Mouse (Mus musculus): ENCODE measurements around the gene Pgbd1. TPM values are rescaled to one million over a fixed set of nuclear protein-coding genes. Genes with fewer than 3 reads are reported as not detected.

Gene Pgbd1
- polyA plus RNA-seq, 1 experiment from 2014 or later, result 5.9 TPM

DNA sequence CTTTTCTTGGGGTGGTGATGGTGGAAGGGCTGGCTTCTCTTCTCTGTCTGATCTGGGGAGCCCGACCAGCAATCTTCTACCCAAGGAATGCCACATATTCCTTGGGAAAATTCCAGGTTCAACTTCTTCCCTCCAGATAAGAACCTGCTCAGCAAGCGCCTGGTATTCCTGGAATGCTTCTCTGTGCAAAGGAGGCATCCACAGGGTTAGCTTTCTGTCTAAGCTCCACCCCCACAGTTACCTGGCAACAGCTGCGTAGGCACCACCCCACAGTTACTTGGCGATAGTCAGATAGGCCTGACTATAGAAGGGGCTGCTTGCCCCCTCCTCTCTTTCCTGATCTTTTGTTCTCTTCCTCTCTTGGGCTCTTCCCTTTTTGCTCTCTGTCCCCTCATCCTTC, 15.5 kb upstream of the Pgbd1 start:
- no peak overlapping the region for H3K27ac ChIP-seq (ENCODE audit: low read depth, low read length)
- no peak overlapping the region for H3K4me2 ChIP-seq (replicated peaks; ENCODE audit: low read depth, low read length)
- ATAC-seq (ENCODE audit: low FRiP score) (no peak), DNase-seq (ENCODE audit: low spot score) (no peak)
- no peaks in the 10 kb centered on the region for H3K27me3 ChIP-seq (ENCODE audit: control insufficient read depth, insufficient read depth, low read length)
- 8% methylated on average over 4 of the region's 4 CpGs for WGBS
- H3K4me1 ChIP-seq (replicated peaks; ENCODE audit: control insufficient read depth, insufficient read depth, low read length), result no peaks in the 10 kb centered on the region
- no peak overlapping the region for H3K4me3 ChIP-seq (ENCODE audit: low read depth, low read length)
- no peaks in the 10 kb centered on the region for H3K9me3 ChIP-seq (ENCODE audit: control insufficient read depth, low read length)
- no peak overlapping the region for H3K9ac ChIP-seq (ENCODE audit: low read depth, low read length)
- no peaks in the 10 kb centered on the region for H3K36me3 ChIP-seq (ENCODE audit: control insufficient read depth, insufficient read depth, low read length)

DNA sequence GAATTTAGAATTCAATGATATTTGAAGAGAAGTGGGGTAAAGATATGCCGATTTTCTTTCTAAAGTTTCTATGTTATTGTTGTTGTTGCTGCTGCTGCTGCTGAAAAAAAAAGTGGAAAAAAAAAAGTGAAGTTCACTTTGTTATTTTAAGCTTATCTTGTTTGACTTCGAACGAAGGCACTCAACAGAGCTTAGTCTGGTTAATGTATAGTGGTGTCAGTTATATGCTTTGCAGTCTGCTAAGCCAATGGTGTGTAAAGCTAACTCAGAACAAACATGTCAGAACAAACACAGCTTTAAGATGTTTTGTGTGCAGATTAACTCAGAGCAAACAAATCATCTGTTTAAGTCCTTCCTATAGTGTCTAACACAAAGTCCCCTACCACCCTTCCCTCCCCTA, 13.3 kb upstream of the Pgbd1 start:
- Histone ChIP-seq H3K9me3 (ENCODE audit: control insufficient read depth, low read length) (no peaks in the 10 kb centered on the region), H3K27me3 (ENCODE audit: control insufficient read depth, insufficient read depth, low read length) (no peaks in the 10 kb centered on the region), H3K9ac (ENCODE audit: low read depth, low read length) (no peak overlapping the region), H3K4me1 (replicated peaks; ENCODE audit: control insufficient read depth, insufficient read depth, low read length) (no peaks in the 10 kb centered on the region), H3K4me2 (replicated peaks; ENCODE audit: low read depth, low read length) (no peak overlapping the region), H3K36me3 (ENCODE audit: control insufficient read depth, insufficient read depth, low read length) (no peaks in the 10 kb centered on the region), H3K27ac (ENCODE audit: low read depth, low read length) (no peak overlapping the region), H3K4me3 (ENCODE audit: low read depth, low read length) (no peak overlapping the region)
- WGBS, result 91% methylated on average over 3 of the region's 3 CpGs
- ATAC-seq (ENCODE audit: low FRiP score) (no peak), DNase-seq (ENCODE audit: low spot score) (no peak)

DNA sequence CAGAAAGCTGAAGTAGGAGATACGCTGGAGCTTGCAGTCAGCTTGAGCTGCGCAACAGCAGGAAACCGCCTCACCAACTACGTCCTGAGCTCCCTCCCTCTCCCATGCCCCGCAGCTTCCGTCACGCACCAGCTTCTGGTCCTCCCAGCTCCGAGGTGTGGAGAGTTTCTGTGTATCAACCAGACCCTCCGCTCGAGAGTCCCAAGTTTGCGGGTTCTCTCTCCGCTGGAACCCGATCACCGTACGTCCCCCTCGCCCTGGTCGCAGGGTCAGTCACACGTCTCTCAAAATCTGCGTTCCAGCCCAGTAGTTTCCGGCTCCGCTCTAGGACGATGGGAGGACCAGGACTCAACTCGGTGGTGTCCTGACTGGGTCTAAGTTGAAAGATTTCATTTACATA, 12.6 kb upstream of the Pgbd1 start, which contains the start of gene Zscan26:
Gene Zscan26 (minus strand): TSS at position 282 of the 400 bp plus-strand sequence.
- Histone ChIP-seq H3K27me3 (ENCODE audit: control insufficient read depth, insufficient read depth, low read length) (no peaks in the 10 kb centered on the region), H3K9ac (ENCODE audit: low read depth, low read length) (peak within 1 kb of the TSS; percentile 74), H3K27ac (ENCODE audit: low read depth, low read length) (no peak within 1 kb of the TSS), H3K36me3 (ENCODE audit: control insufficient read depth, insufficient read depth, low read length) (no peaks in the 10 kb centered on the region), H3K4me3 (ENCODE audit: low read depth, low read length) (peak within 1 kb of the TSS; percentile 61), H3K9me3 (ENCODE audit: control insufficient read depth, low read length) (no peaks in the 10 kb centered on the region), H3K4me2 (replicated peaks; ENCODE audit: low read depth, low read length) (peak within 1 kb of the TSS; percentile 57), H3K4me1 (replicated peaks; ENCODE audit: control insufficient read depth, insufficient read depth, low read length) (no peaks in the 10 kb centered on the region)
- under 1% methylated on average over 23 of the region's 23 CpGs for WGBS
- ATAC-seq (ENCODE audit: low FRiP score), result peak; percentile 90
- peak; percentile 92 for DNase-seq (ENCODE audit: low spot score)

DNA sequence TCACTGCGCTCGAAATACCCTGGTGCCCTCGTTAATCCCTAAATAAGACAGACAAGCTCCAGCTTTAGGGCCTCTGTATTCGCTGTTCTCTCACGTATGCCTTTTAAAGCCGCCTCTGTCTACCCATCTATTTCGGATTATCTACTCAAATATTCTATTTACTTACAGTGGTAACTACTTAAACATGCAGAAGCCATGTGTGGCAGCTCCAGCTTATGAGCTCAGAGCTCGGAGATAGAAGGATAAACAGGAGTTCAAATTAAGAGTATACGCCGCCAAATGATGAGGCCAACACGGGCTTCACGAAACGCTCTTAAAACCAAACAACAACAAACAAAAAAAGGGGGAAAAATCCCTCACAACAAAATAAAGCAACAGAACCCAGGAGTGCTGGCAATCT, 12.2 kb upstream of the Pgbd1 start:
- Histone ChIP-seq H3K4me2 (replicated peaks; ENCODE audit: low read depth, low read length) (peak overlapping the region; percentile 57), H3K36me3 (ENCODE audit: control insufficient read depth, insufficient read depth, low read length) (no peaks in the 10 kb centered on the region), H3K27me3 (ENCODE audit: control insufficient read depth, insufficient read depth, low read length) (no peaks in the 10 kb centered on the region), H3K9me3 (ENCODE audit: control insufficient read depth, low read length) (no peaks in the 10 kb centered on the region), H3K4me3 (ENCODE audit: low read depth, low read length) (peak overlapping the region; percentile 61), H3K4me1 (replicated peaks; ENCODE audit: control insufficient read depth, insufficient read depth, low read length) (no peaks in the 10 kb centered on the region), H3K27ac (ENCODE audit: low read depth, low read length) (no peak overlapping the region), H3K9ac (ENCODE audit: low read depth, low read length) (peak overlapping the region; percentile 74)
- DNase-seq (ENCODE audit: low spot score) (no peak), ATAC-seq (ENCODE audit: low FRiP score) (peak; percentile 49)
- 4% methylated on average over 13 of the region's 13 CpGs for WGBS

DNA sequence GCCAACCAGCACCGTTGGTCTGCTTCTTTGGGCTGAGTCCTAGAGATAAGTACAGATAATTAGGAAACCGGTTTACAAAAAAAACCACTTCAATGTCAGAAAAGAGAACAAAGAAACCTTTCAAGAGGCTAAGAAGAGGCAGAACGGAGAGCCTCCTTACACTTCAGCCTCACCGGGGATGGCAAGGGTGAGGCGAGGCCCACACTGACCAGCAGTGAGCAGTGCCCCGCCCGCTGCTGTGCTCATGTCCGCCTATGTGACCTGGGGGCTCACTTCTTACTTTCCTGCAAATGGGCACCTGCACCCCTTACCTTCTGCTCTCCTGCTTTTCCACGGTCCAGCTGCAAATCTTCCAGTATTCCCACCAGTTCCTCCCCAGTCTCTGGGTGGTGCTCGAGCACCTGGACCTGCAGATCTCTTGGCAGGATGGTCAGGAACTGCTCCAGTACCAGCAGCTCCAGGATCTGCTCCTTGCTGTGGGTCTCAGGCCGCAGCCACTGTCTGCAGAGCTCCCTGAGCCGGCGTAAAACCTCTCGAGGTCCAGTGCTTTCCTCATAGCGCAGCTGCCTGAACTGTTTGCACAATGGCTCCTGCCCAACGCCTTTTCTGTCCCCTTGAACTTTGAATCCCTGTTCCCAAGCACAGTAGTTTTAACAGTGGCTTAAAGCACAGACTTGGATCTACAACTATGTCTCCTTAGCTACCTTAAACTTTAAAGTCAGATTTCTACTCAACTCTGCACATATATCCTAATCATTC, 7.2 kb upstream of the Pgbd1 start:
- DNase-seq (ENCODE audit: low spot score) (no peak), ATAC-seq (ENCODE audit: low FRiP score) (no peak)
- H3K9me3 ChIP-seq (ENCODE audit: control insufficient read depth, low read length), result no peaks in the 10 kb centered on the region
- no peaks in the 10 kb centered on the region for H3K27me3 ChIP-seq (ENCODE audit: control insufficient read depth, insufficient read depth, low read length)
- no peak overlapping the region for H3K4me2 ChIP-seq (replicated peaks; ENCODE audit: low read depth, low read length)
- no peak overlapping the region for H3K9ac ChIP-seq (ENCODE audit: low read depth, low read length)
- H3K4me3 ChIP-seq (ENCODE audit: low read depth, low read length), result no peak overlapping the region
- no peaks in the 10 kb centered on the region for H3K36me3 ChIP-seq (ENCODE audit: control insufficient read depth, insufficient read depth, low read length)
- no peaks in the 10 kb centered on the region for H3K4me1 ChIP-seq (replicated peaks; ENCODE audit: control insufficient read depth, insufficient read depth, low read length)
- WGBS, result 86% methylated on average over 16 of the region's 16 CpGs
- no peak overlapping the region for H3K27ac ChIP-seq (ENCODE audit: low read depth, low read length)

DNA sequence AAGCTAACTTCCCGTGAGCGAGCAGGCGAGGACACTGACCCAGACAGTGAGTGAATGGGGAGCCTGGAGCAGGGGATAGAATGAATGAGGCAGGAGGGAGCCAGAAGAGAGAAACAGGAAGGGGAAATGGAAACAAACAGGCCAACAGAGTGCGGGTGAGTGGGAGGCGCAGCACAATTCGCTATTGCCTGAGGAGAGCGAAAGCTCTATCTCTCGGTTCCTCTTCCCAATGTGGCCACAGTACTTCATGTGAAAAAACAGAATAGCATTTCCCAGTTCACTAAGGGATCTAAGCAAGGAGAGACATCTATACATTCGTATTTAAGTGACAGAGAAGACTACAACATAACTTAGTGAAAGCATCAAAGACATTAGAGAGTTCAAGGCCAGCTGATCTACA, 5.9 kb upstream of the Pgbd1 start:
- no peak overlapping the region for H3K4me2 ChIP-seq (replicated peaks; ENCODE audit: low read depth, low read length)
- no peaks in the 10 kb centered on the region for H3K27me3 ChIP-seq (ENCODE audit: control insufficient read depth, insufficient read depth, low read length)
- DNase-seq (ENCODE audit: low spot score), result no peak
- no peaks in the 10 kb centered on the region for H3K36me3 ChIP-seq (ENCODE audit: control insufficient read depth, insufficient read depth, low read length)
- WGBS, result 92% methylated on average over 9 of the region's 9 CpGs
- ATAC-seq (ENCODE audit: low FRiP score), result no peak
- H3K27ac ChIP-seq (ENCODE audit: low read depth, low read length), result no peak overlapping the region
- H3K9me3 ChIP-seq (ENCODE audit: control insufficient read depth, low read length), result no peaks in the 10 kb centered on the region
- no peak overlapping the region for H3K9ac ChIP-seq (ENCODE audit: low read depth, low read length)
- no peak overlapping the region for H3K4me3 ChIP-seq (ENCODE audit: low read depth, low read length)
- H3K4me1 ChIP-seq (replicated peaks; ENCODE audit: control insufficient read depth, insufficient read depth, low read length), result no peaks in the 10 kb centered on the region

DNA sequence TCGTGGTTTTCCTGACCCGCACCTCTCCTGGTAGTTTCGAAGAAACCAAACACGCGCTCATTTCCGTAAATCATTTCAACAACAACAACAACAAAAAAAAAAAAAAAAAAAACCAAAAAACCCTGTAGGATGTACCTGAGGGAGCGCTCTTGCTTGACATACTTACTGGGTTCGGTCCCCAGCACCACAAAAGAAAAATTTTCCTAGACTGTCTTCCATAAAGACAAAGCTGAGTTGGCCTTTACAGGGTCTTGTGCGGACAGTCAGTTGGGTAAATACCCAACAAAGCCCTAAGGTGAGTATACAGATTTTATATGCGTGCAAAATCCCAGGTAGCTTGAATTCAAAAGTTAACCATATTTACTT, 332 bp upstream of the Pgbd1 start:
- ATAC-seq (ENCODE audit: low FRiP score) (peak; percentile 20; the same call in 1 of the 2 replicates), DNase-seq (ENCODE audit: low spot score) (no peak)
- no peaks in the 10 kb centered on the region for H3K9me3 ChIP-seq (ENCODE audit: control insufficient read depth, low read length)
- peak overlapping the region; percentile 83 for H3K4me2 ChIP-seq (replicated peaks; ENCODE audit: low read depth, low read length)
- no peaks in the 10 kb centered on the region for H3K36me3 ChIP-seq (ENCODE audit: control insufficient read depth, insufficient read depth, low read length)
- 19% methylated on average over 10 of the region's 10 CpGs for WGBS
- peak overlapping the region; percentile 46; the same call in 1 of the 2 replicates for H3K9ac ChIP-seq (ENCODE audit: low read depth, low read length)
- no peaks in the 10 kb centered on the region for H3K4me1 ChIP-seq (replicated peaks; ENCODE audit: control insufficient read depth, insufficient read depth, low read length)
- H3K27ac ChIP-seq (ENCODE audit: low read depth, low read length), result no peak overlapping the region
- peak overlapping the region; percentile 54 for H3K4me3 ChIP-seq (ENCODE audit: low read depth, low read length)
- H3K27me3 ChIP-seq (ENCODE audit: control insufficient read depth, insufficient read depth, low read length), result no peaks in the 10 kb centered on the region

DNA sequence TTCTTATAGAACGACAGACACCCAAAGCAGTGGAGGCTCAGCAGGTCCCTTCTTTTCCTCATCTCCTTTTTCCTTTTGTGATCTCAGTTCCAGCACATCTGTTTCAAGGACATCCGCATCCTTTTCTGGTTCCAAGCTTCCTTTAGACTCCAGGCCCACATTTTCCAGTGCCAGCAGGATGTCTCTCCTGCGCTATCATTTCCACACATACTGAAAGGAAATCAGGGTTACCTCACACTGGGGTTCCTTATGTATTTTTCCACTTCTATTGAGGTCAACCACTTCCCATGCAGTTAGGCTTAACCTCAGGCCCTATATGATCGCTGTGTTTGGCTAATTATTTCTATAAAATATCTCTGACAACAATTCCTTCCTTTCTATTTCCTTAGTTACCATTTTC, 5.4 kb downstream of the Pgbd1 start:
- Histone ChIP-seq H3K36me3 (ENCODE audit: control insufficient read depth, insufficient read depth, low read length) (no peaks in the 10 kb centered on the region), H3K4me2 (replicated peaks; ENCODE audit: low read depth, low read length) (no peak overlapping the region), H3K4me1 (replicated peaks; ENCODE audit: control insufficient read depth, insufficient read depth, low read length) (no peaks in the 10 kb centered on the region), H3K27me3 (ENCODE audit: control insufficient read depth, insufficient read depth, low read length) (no peaks in the 10 kb centered on the region), H3K9ac (ENCODE audit: low read depth, low read length) (no peak overlapping the region), H3K4me3 (ENCODE audit: low read depth, low read length) (no peak overlapping the region), H3K9me3 (ENCODE audit: control insufficient read depth, low read length) (no peaks in the 10 kb centered on the region), H3K27ac (ENCODE audit: low read depth, low read length) (no peak overlapping the region)
- DNase-seq (ENCODE audit: low spot score) (no peak), ATAC-seq (ENCODE audit: low FRiP score) (no peak)
- 92% methylated on average over 4 of the region's 4 CpGs for WGBS

DNA sequence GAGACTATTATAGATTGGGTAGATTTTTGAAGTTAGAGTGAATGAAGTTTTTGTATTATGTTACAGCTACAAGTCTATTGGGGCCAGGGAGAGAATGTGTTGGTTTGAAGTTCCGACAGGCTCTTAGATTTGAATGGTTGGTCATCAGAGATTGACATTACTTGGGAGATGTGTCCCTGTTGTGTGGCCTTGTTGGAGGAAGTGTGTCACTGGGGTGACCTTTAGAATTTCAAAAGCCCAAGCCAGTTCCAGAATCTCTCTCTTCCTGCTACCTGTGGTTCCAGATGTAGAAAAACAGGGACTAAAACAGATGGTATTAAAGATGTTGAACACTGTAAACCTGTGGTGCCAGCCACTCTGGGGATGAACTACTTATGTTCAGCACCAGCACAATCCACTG, 13.2 kb downstream of the Pgbd1 start:
- Histone ChIP-seq H3K36me3 (ENCODE audit: control insufficient read depth, insufficient read depth, low read length) (no peaks in the 10 kb centered on the region), H3K4me2 (replicated peaks; ENCODE audit: low read depth, low read length) (no peak overlapping the region), H3K27me3 (ENCODE audit: control insufficient read depth, insufficient read depth, low read length) (no peaks in the 10 kb centered on the region), H3K9me3 (ENCODE audit: control insufficient read depth, low read length) (no peaks in the 10 kb centered on the region), H3K4me3 (ENCODE audit: low read depth, low read length) (no peak overlapping the region), H3K9ac (ENCODE audit: low read depth, low read length) (no peak overlapping the region), H3K4me1 (replicated peaks; ENCODE audit: control insufficient read depth, insufficient read depth, low read length) (no peaks in the 10 kb centered on the region), H3K27ac (ENCODE audit: low read depth, low read length) (no peak overlapping the region)
- ATAC-seq (ENCODE audit: low FRiP score), result no peak
- 96% methylated on average over 1 of the region's 1 CpGs for WGBS
- DNase-seq (ENCODE audit: low spot score), result no peak
